In the genomic region with DNA sequence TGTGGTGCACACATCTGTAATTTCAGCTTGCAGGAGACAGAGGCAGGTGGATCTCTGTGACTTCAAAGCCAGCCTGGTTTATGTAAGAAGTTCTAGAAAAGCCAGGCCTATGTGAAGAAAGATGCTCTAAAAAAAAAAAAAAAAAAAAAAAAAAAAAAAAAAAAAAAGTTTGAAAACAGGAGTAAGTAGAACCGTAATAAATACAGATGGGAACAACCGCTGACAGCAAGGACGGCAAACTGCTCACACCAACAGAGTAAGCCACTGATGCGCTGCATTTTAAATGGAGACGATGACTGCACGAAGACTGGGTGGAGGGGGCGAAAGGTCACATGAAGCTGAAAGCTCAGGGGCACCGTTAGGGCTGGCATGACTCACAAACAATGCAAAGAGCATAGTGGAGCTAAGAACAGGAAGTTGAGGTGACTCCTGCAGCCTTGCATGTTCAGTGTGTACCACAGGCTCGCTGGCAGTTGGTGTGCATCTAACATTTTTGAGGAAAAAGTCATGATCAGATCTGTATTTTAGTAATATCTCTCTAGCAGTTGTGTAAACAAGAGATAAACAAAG, we compare ENCODE assay signal across 13 mouse cellular contexts. TPM values are rescaled to one million over a fixed set of nuclear protein-coding genes. Genes with fewer than 3 reads are reported as not detected.
DNase-seq lines count a peak whose midpoint lies in the region; ATAC-seq and TF ChIP-seq lines count a peak whose summit lies in the region.
"Had no signal": no experiment of that assay in that cellular context is flagged by ENCODE, and none has a peak within 500 bp of the region (broad histone marks: within the 10 kb centered on the region; RNA-seq: fewer than 3 reads in every experiment).

No protein-coding gene starts in this region.

- DNase-seq in spleen, adult 2 months (ENCODE audit: low read depth in 1 of 2, low spot score in 2 of 2), result peak in 1 of 2 experiments; percentile 40
- no peak for DNase-seq in spleen, adult 12 weeks (ENCODE audit: low spot score)
- DNase-seq in thymus, postnatal 4 days, result peak; percentile 55
- DNase-seq in layer of hippocampus, adult 8-10 months (ENCODE audit: low spot score in 2 of 2), result no peak
- no peak for DNase-seq in retina, embryonic 14.5 days (ENCODE audit: low spot score)
- DNase-seq in right cerebral cortex, postnatal 14 days, result no peak
- DNase-seq: heart, adult 2 months had no signal

- WGBS in spleen, adult 2 months, result 8% methylated on average over 9 of the region's 9 CpGs

- no peaks in the 10 kb centered on the region for H3K36me3 ChIP-seq in spleen, adult 2 months (ENCODE audit: control insufficient read depth, insufficient read depth, low read length)
- H3K36me3 ChIP-seq: forebrain, embryonic 10.5 days had no signal

- peak; percentile 80 to 96 for ATAC-seq in hematopoietic stem cell, adult 5-6 weeks (replicated peaks in 1 of 2; ENCODE audit: insufficient read depth in 1 of 2, low FRiP score in 2 of 2, low TSS enrichment in 1 of 2, low read depth in 1 of 2, poor library complexity in 2 of 2, severe bottlenecking in 2 of 2)
- ATAC-seq in megakaryocyte progenitor cell, adult 5-6 weeks (replicated peaks; ENCODE audit: poor library complexity), result peak; percentile 92

- H3K27me3 ChIP-seq in spleen, adult 2 months (ENCODE audit: control insufficient read depth, insufficient read depth, low read length), result no peaks in the 10 kb centered on the region
- H3K27me3 ChIP-seq: stomach, embryonic 15.5 days had no signal

- no peak for TF ChIP-seq CTCF in spleen, adult 2 months (IDR thresholded peaks at IDR 0.05; ENCODE audit: extremely low read depth, insufficient read depth, insufficient read length, insufficient replicate concordance)

- H3K4me3 ChIP-seq in spleen, adult 2 months (ENCODE audit: extremely low read depth, insufficient read depth, insufficient read length), result no peak overlapping the region
- H3K4me3 ChIP-seq: forebrain, embryonic 10.5 days; heart, adult 2 months; stomach, embryonic 15.5 days had no signal

- peaks cover 6% of the 10 kb centered on the region; the same call in 1 of the 2 replicates for H3K4me1 ChIP-seq in spleen, adult 2 months (ENCODE audit: control insufficient read depth, insufficient read depth, insufficient read length)
- H3K4me1 ChIP-seq: forebrain, embryonic 10.5 days had no signal

- H3K27ac ChIP-seq in spleen, adult 2 months (ENCODE audit: insufficient read depth, low read length), result peak overlapping the region; percentile 37; the same call in 1 of the 2 replicates
- H3K27ac ChIP-seq: forebrain, embryonic 10.5 days; heart, adult 2 months; stomach, embryonic 15.5 days had no signal

- TF ChIP-seq POLR2A in spleen, adult 2 months (IDR thresholded peaks at IDR 0.05; ENCODE audit: low read depth, low read length), result no peak

RNA-seq across cellular contexts. Expression of gene Ctsk, which starts 12.6 kb away (rescaled TPM):
- polyA plus RNA-seq in spleen, adult 2 months (2012; rRNA removed), result 1.3 and 1.4 TPM in 2 replicates
- not detected in 2 replicates for total RNA-seq in hematopoietic stem cell, adult 5-6 weeks (2017)
- 0.17 and 0.49 TPM in 2 replicates for total RNA-seq in megakaryocyte progenitor cell, adult 5-6 weeks (2015)
- not detected in 2 replicates for total RNA-seq in megakaryocyte progenitor cell, adult 5-6 weeks (2017)
- 1 to 10 TPM; 1.9 to 3.2 (median 2.8) TPM for total RNA-seq in layer of hippocampus, adult 8-10 months (2022)

RNA-seq across cellular contexts. Expression of gene Ctss, which starts 14.9 kb away (rescaled TPM):
- 81.7 and 84.6 TPM in 2 replicates for polyA plus RNA-seq in spleen, adult 2 months (2012; rRNA removed)
- total RNA-seq in hematopoietic stem cell, adult 5-6 weeks (2017), result 73.4 and 145 TPM in 2 replicates
- total RNA-seq in megakaryocyte progenitor cell, adult 5-6 weeks (2015), result 43.7 and 64.7 TPM in 2 replicates
- 73.6 and 105 TPM in 2 replicates for total RNA-seq in megakaryocyte progenitor cell, adult 5-6 weeks (2017)
- 100 to 1,000 TPM in 2 of 4 experiments, 10 to 100 TPM in 2; 61.9 to 591 (median 296) TPM for total RNA-seq in layer of hippocampus, adult 8-10 months (2022)

RNA-seq across cellular contexts. Expression of gene Hormad1, which starts 47.8 kb away (rescaled TPM):
- not detected in 2 replicates for polyA plus RNA-seq in spleen, adult 2 months (2012; rRNA removed)
- total RNA-seq in hematopoietic stem cell, adult 5-6 weeks (2017), result not detected in 2 replicates
- total RNA-seq in megakaryocyte progenitor cell, adult 5-6 weeks (2015), result not detected in 2 replicates
- total RNA-seq in megakaryocyte progenitor cell, adult 5-6 weeks (2017), result not detected in 2 replicates
- not detected for total RNA-seq in layer of hippocampus, adult 8-10 months (2022)
- total RNA-seq: heart, adult 2 months; layer of hippocampus, postnatal 25 days had no signal
- polyA plus RNA-seq: forebrain, embryonic 10.5 days; heart, adult 2 months; lung, embryonic 16.5 days; stomach, embryonic 15.5 days had no signal
